Mouse (Mus musculus) yolk sac, embryonic 10.5 days (tissue): ENCODE measurements around the gene Gm20388.

Experiments
- DNase-seq: peaks from one replicate; pipeline ENCODE4 v3.0.0-alpha.2; 2017; ENCODE audit warnings: low spot score

Gm20388 gene

GRCm38 (mm10) chr8:122018046-122018831 is 2107.6 kb downstream of the Gm20388 start:
- DNase-seq = no peak

- no peak for DNase-seq
Measured at GRCm38 (mm10) chr8:122019162-122019561, 2108.5 kb downstream of the Gm20388 start.

- no peak for DNase-seq
Measured at GRCm38 (mm10) chr8:122020050-122020771, 2109.6 kb downstream of the Gm20388 start.

- no peak for DNase-seq
Measured at GRCm38 (mm10) chr8:122021725-122022124, 2111.1 kb downstream of the Gm20388 start.

- DNase-seq = no peak
Measured at GRCm38 (mm10) chr8:122022274-122022673, 2111.6 kb downstream of the Gm20388 start.

GRCm38 (mm10) chr8:122022705-122023104 is 2112.1 kb downstream of the Gm20388 start:
- DNase-seq = no peak

- no peak for DNase-seq
Measured at GRCm38 (mm10) chr8:122025546-122025945, 2114.9 kb downstream of the Gm20388 start.

- DNase-seq = no peak
Measured at GRCm38 (mm10) chr8:122028116-122028515, 2117.5 kb downstream of the Gm20388 start.

GRCm38 (mm10) chr8:122030965-122031364 is 2120.3 kb downstream of the Gm20388 start:
- no peak for DNase-seq

GRCm38 (mm10) chr8:122032741-122033140 is 2122.1 kb downstream of the Gm20388 start:
- no peak for DNase-seq

GRCm38 (mm10) chr8:122035543-122035942 is 2124.9 kb downstream of the Gm20388 start:
- DNase-seq = no peak

- DNase-seq = no peak
Measured at GRCm38 (mm10) chr8:122036325-122036724, 2125.7 kb downstream of the Gm20388 start.

GRCm38 (mm10) chr8:122037279-122037678 is 2126.6 kb downstream of the Gm20388 start:
- DNase-seq = no peak

GRCm38 (mm10) chr8:122038076-122038475 is 2127.4 kb downstream of the Gm20388 start:
- DNase-seq = no peak

- DNase-seq = no peak
Measured at GRCm38 (mm10) chr8:122039452-122039851, 2128.8 kb downstream of the Gm20388 start.

GRCm38 (mm10) chr8:122047206-122047870 is 2136.7 kb downstream of the Gm20388 start:
- DNase-seq = no peak

GRCm38 (mm10) chr8:122049266-122049665 is 2138.6 kb downstream of the Gm20388 start:
- DNase-seq = no peak

GRCm38 (mm10) chr8:122049923-122050322 is 2139.3 kb downstream of the Gm20388 start:
- DNase-seq = no peak

GRCm38 (mm10) chr8:122050620-122051019 is 2140.0 kb downstream of the Gm20388 start:
- no peak for DNase-seq

GRCm38 (mm10) chr8:122055321-122055720 is 2144.7 kb downstream of the Gm20388 start:
- DNase-seq = no peak

GRCm38 (mm10) chr8:122056113-122056512 is 2145.5 kb downstream of the Gm20388 start:
- no peak for DNase-seq

- DNase-seq = no peak
Measured at GRCm38 (mm10) chr8:122056882-122057281, 2146.2 kb downstream of the Gm20388 start.

GRCm38 (mm10) chr8:122058510-122058909 is 2147.9 kb downstream of the Gm20388 start:
- DNase-seq = no peak
